Mouse (Mus musculus) forebrain, embryonic 15.5 days (tissue): ENCODE measurements at regions not wholly inside any gene's neighbourhood (a gene's known extent, or its start where the extent isn't known, plus 50 kb on each side); places are given as distances from the start of the nearest gene placed in this dataset.

ENCODE experiments used
- ATAC-seq: fragments of 200-750 bp; cut with Nextera tagmentation; replicated peaks from 2 replicates; pipeline ENCODE4 v1.8.0; 2017; ENCODE audit warnings: mild to moderate bottlenecking, moderate TSS enrichment, moderate library complexity
- H3K27ac ChIP-seq: fragments of 300-500 bp; sonication (generic); replicated peaks from 2 replicates; pipeline ENCODE4 v1.5.1; 2015; ENCODE audit warnings: mild to moderate bottlenecking, inconsistent platforms
- H3K27me3 ChIP-seq: fragments of 300-500 bp; sonication (generic); 2 replicates; pipeline ENCODE4 v1.6.1; 2015; ENCODE audit warnings: inconsistent platforms
- H3K36me3 ChIP-seq: fragments of 300-500 bp; sonication (generic); 2 replicates; pipeline ENCODE4 v1.6.1; 2015; ENCODE audit warnings: mild to moderate bottlenecking, inconsistent platforms
- H3K4me1 ChIP-seq: fragments of 300-500 bp; sonication (generic); 2 replicates; pipeline ENCODE4 v1.6.1; 2015; ENCODE audit warnings: inconsistent platforms
- H3K4me2 ChIP-seq: fragments of 300-500 bp; sonication (generic); replicated peaks from 2 replicates; pipeline ENCODE4 v1.6.1; 2015; ENCODE audit warnings: mild to moderate bottlenecking, inconsistent platforms
- H3K4me3 ChIP-seq: fragments of 300-500 bp; sonication (generic); 2 replicates; pipeline ENCODE4 v1.5.1; 2015; ENCODE audit warnings: mild to moderate bottlenecking, inconsistent platforms
- H3K9ac ChIP-seq: fragments of 300-500 bp; sonication (generic); replicated peaks from 2 replicates; pipeline ENCODE4 v1.6.1; 2015; ENCODE audit warnings: mild to moderate bottlenecking, inconsistent platforms
- H3K9me3 ChIP-seq: fragments of 300-500 bp; sonication (generic); 2 replicates; pipeline ENCODE4 v1.6.1; 2016; ENCODE audit warnings: inconsistent platforms
- WGBS: fragments of 180-500 bp; shearing (Covaris S2); methylation state at CpG from one replicate; pipeline ENCODE4 v1.1.7; 2015; ENCODE audit warnings: mixed read lengths; 5-methylcytosine and 5-hydroxymethylcytosine counted together

DNA sequence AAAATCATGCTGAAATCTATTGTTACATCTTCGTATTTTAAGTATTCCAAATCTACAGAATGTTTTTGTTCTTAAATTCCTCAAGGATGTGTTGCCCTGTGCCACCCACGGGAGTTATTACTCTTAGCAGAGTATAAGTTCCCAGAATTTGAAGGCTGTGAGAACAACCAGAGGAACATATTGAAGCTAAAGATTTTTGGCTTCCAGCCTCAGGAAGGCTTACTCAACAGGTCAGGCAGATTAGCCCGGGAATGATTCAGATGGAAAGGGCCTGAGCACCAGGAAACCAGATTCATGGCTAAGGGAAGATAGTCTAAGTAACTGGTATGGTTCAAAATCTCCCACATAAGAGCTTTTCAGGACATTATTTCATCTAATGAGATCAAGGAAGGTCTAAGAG lies 145.4 kb downstream of the Gm9733 start:
- 85% methylated on average over 3 of the region's 3 CpGs for WGBS
- no peak overlapping the region for H3K4me3 ChIP-seq
- no peak for ATAC-seq
- no peaks in the 10 kb centered on the region for H3K27me3 ChIP-seq
- H3K9me3 ChIP-seq: no peaks in the 10 kb centered on the region
- H3K9ac ChIP-seq: no peak overlapping the region
- no peaks in the 10 kb centered on the region for H3K36me3 ChIP-seq
- no peak overlapping the region for H3K4me2 ChIP-seq
- no peaks in the 10 kb centered on the region for H3K4me1 ChIP-seq
- no peak overlapping the region for H3K27ac ChIP-seq

DNA sequence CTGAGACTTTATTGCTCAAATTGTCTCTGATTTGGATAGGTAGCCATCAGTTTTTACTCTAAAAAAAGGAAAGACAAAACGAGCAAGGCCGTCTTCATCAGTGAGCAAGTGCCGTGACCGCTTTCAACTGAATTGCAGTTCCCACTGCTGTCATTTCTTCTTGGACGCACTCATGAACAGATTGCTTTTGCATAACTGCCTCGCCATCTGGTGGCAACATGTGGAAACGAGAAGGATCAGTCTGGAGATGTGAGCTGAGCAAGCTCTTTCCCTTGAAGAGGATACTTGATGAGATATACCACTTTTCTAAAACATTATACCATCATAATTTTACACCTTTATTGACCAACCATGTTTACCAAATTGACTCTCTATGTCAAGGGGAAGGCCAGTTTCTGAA lies 137.7 kb downstream of the Gm9733 start:
- 1% methylated on average over 7 of the region's 7 CpGs for WGBS
- no peak overlapping the region for H3K4me2 ChIP-seq

GRCm38 (mm10) chr3:15196101-15196500 lies 136.0 kb downstream of the Gm9733 start:
- no peak for ATAC-seq
- 71% methylated on average over 1 of the region's 1 CpGs for WGBS
- Histone ChIP-seq H3K36me3 (no peaks in the 10 kb centered on the region), H3K9ac (no peak overlapping the region), H3K4me2 (no peak overlapping the region), H3K27ac (no peak overlapping the region), H3K9me3 (no peaks in the 10 kb centered on the region), H3K4me1 (no peaks in the 10 kb centered on the region), H3K4me3 (no peak overlapping the region), H3K27me3 (no peaks in the 10 kb centered on the region)

More for the DNA sequence above, 137.7 kb downstream of the Gm9733 start:
- Histone ChIP-seq H3K4me3 (no peak overlapping the region), H3K4me1 (no peaks in the 10 kb centered on the region), H3K27me3 (no peaks in the 10 kb centered on the region), H3K9me3 (no peaks in the 10 kb centered on the region), H3K9ac (no peak overlapping the region), H3K36me3 (no peaks in the 10 kb centered on the region), H3K27ac (no peak overlapping the region)
- peak; percentile 97 for ATAC-seq

- ATAC-seq: no peak
- Histone ChIP-seq H3K27ac (no peak overlapping the region), H3K9me3 (no peaks in the 10 kb centered on the region), H3K4me1 (no peaks in the 10 kb centered on the region), H3K27me3 (no peaks in the 10 kb centered on the region), H3K9ac (no peak overlapping the region), H3K4me2 (no peak overlapping the region), H3K4me3 (no peak overlapping the region), H3K36me3 (no peaks in the 10 kb centered on the region)
- WGBS: 84% methylated on average over 3 of the region's 3 CpGs
These were observed 134.0 kb downstream of the Gm9733 start for GRCm38 (mm10) chr3:15198086-15198485.

DNA sequence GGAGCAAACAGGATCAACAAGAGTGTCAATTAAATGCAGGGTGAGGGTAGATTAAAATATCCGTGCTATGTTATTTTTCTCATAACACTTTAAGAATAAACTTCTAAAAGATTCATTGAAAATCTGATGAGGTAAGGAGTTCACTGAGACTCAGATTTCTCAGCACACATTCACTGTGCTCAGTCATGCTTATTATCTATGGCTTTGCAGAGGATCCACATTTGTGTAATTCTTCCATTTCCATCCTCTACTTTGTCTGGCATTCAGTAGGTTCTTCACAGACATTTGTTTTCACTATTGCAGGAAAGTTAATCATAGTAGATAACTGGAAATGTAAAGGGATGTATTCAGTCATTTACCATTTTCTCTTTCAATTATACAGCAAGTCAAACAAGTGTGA lies 131.8 kb downstream of the Gm9733 start:
- Histone ChIP-seq H3K4me2 (no peak overlapping the region), H3K27me3 (no peaks in the 10 kb centered on the region), H3K4me3 (no peak overlapping the region), H3K9me3 (no peaks in the 10 kb centered on the region), H3K36me3 (no peaks in the 10 kb centered on the region), H3K27ac (no peak overlapping the region), H3K4me1 (no peaks in the 10 kb centered on the region), H3K9ac (no peak overlapping the region)
- 19% methylated on average over 1 of the region's 1 CpGs for WGBS
- no peak for ATAC-seq

- H3K9ac ChIP-seq: no peak overlapping the region
- no peaks in the 10 kb centered on the region for H3K27me3 ChIP-seq
- no peaks in the 10 kb centered on the region for H3K36me3 ChIP-seq
- no peaks in the 10 kb centered on the region for H3K4me1 ChIP-seq
- no peak overlapping the region for H3K4me3 ChIP-seq
- no peak overlapping the region for H3K27ac ChIP-seq
- H3K9me3 ChIP-seq: no peaks in the 10 kb centered on the region
- no peak for ATAC-seq
- H3K4me2 ChIP-seq: no peak overlapping the region
These were observed 131.1 kb downstream of the Gm9733 start for GRCm38 (mm10) chr3:15200990-15201389.

- no peak for ATAC-seq
- Histone ChIP-seq H3K4me2 (no peak overlapping the region), H3K36me3 (no peaks in the 10 kb centered on the region), H3K9ac (no peak overlapping the region), H3K27ac (no peak overlapping the region), H3K9me3 (no peaks in the 10 kb centered on the region), H3K27me3 (no peaks in the 10 kb centered on the region), H3K4me1 (no peaks in the 10 kb centered on the region), H3K4me3 (no peak overlapping the region)
- WGBS: 84% methylated on average over 7 of the region's 7 CpGs
These were observed 129.3 kb downstream of the Gm9733 start for GRCm38 (mm10) chr3:15202760-15203159.

- Histone ChIP-seq H3K27ac (no peak overlapping the region), H3K4me1 (no peaks in the 10 kb centered on the region), H3K4me2 (no peak overlapping the region), H3K9ac (no peak overlapping the region), H3K9me3 (no peaks in the 10 kb centered on the region), H3K27me3 (no peaks in the 10 kb centered on the region), H3K4me3 (no peak overlapping the region), H3K36me3 (no peaks in the 10 kb centered on the region)
- 15% methylated on average over 6 of the region's 6 CpGs for WGBS
- ATAC-seq: no peak
These were observed 126.6 kb downstream of the Gm9733 start for GRCm38 (mm10) chr3:15205266-15206229.

GRCm38 (mm10) chr3:15212357-15212756 lies 119.7 kb downstream of the Gm9733 start:
- no peaks in the 10 kb centered on the region for H3K9me3 ChIP-seq
- H3K27me3 ChIP-seq: no peaks in the 10 kb centered on the region
- no peak overlapping the region for H3K9ac ChIP-seq
- no peaks in the 10 kb centered on the region for H3K4me1 ChIP-seq
- H3K36me3 ChIP-seq: no peaks in the 10 kb centered on the region
- no peak for ATAC-seq
- no peak overlapping the region for H3K27ac ChIP-seq
- H3K4me3 ChIP-seq: no peak overlapping the region
- WGBS: 87% methylated on average over 3 of the region's 3 CpGs
- H3K4me2 ChIP-seq: no peak overlapping the region

DNA sequence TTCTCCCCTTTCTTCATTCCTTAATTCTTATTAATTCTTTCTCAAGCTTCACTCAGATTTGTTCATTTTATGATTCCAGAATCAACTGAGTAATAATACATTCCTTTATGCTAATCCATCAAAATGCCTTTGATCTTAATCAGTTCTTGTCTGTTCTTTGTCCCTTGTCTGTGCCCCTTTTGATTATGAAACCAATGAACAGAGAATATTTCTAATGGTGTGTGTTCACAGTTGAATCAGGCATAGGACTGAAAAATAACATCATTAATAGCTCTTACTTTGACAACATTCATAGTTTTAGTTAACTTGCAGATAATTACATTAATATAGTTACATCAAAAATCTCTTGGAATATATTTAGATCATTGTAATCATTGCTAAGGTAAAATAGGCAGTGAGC lies 114.5 kb downstream of the Gm9733 start:
- Histone ChIP-seq H3K36me3 (no peaks in the 10 kb centered on the region), H3K4me3 (no peak overlapping the region), H3K9me3 (no peaks in the 10 kb centered on the region), H3K4me2 (no peak overlapping the region), H3K9ac (no peak overlapping the region), H3K27ac (no peak overlapping the region), H3K27me3 (no peaks in the 10 kb centered on the region), H3K4me1 (no peaks in the 10 kb centered on the region)
- ATAC-seq: no peak

GRCm38 (mm10) chr3:15219275-15219674 lies 112.8 kb downstream of the Gm9733 start:
- no peaks in the 10 kb centered on the region for H3K4me1 ChIP-seq
- H3K4me2 ChIP-seq: no peak overlapping the region
- H3K9me3 ChIP-seq: no peaks in the 10 kb centered on the region
- H3K9ac ChIP-seq: no peak overlapping the region
- 84% methylated on average over 2 of the region's 2 CpGs for WGBS
- ATAC-seq: no peak
- no peaks in the 10 kb centered on the region for H3K27me3 ChIP-seq
- no peak overlapping the region for H3K4me3 ChIP-seq
- no peaks in the 10 kb centered on the region for H3K36me3 ChIP-seq
- no peak overlapping the region for H3K27ac ChIP-seq

DNA sequence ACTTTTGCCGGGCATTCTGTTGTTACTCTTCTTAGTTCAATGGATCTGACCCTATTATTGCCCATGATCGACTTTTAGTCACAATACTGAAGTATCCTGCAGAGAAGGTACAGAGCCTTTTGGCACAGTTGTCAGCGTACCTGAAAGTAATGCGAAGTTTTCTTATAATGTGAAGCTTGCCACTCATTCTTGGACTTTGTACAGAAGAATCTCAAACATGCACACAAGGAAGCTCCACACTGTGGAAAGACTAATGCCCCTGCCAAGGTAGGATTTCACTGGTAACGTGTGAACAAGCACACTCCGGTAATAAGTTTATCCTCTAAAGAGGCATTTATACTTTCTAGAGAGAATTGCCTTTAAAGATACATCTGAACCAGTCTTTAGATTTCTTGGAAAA lies 108.8 kb downstream of the Gm9733 start:
- Histone ChIP-seq H3K27ac (no peak overlapping the region), H3K9me3 (no peaks in the 10 kb centered on the region), H3K27me3 (no peaks in the 10 kb centered on the region), H3K9ac (no peak overlapping the region), H3K4me1 (no peaks in the 10 kb centered on the region), H3K4me2 (no peak overlapping the region), H3K4me3 (no peak overlapping the region), H3K36me3 (no peaks in the 10 kb centered on the region)
- no peak for ATAC-seq
- WGBS: 84% methylated on average over 6 of the region's 6 CpGs

DNA sequence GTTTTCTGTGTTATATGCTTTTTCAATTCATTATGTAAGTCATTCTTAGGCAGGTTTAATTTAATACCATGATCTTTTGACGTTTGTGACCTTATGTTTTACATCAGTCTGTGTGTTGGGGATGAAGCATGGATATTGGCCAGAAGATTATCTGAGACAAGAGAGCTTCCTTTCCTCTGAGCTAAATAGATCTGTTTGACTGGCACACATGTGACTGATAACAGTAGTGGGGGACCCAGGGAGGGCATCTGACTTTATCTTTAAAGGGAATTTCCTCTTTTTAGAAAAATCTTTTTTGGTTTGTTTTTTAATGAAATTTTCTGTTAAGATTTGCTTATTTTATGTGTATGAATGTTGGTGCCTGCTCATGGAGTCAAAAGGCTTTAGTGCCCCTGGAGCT lies 107.7 kb downstream of the Gm9733 start:
- no peak overlapping the region for H3K9ac ChIP-seq
- WGBS: 72% methylated on average over 1 of the region's 1 CpGs

More for the DNA sequence above, 107.7 kb downstream of the Gm9733 start:
- H3K4me1 ChIP-seq: no peaks in the 10 kb centered on the region
- H3K27me3 ChIP-seq: no peaks in the 10 kb centered on the region
- ATAC-seq: no peak
- H3K9me3 ChIP-seq: no peaks in the 10 kb centered on the region
- H3K36me3 ChIP-seq: no peaks in the 10 kb centered on the region
- no peak overlapping the region for H3K27ac ChIP-seq
- H3K4me3 ChIP-seq: no peak overlapping the region
- no peak overlapping the region for H3K4me2 ChIP-seq
